ENCODE assay signal across 20 mouse cellular contexts in genomic region chr4:43364914-43365560, GRCm38 (mm10). TPM values are rescaled to one million over a fixed set of nuclear protein-coding genes. Genes with fewer than 3 reads are reported as not detected.
DNase-seq lines count a peak whose midpoint lies in the region; ATAC-seq lines count a peak whose summit lies in the region.
"Had no signal": no experiment of that assay in that cellular context is flagged by ENCODE, and none has a peak within 500 bp of the region (broad histone marks: within the 10 kb centered on the region; RNA-seq: fewer than 3 reads in every experiment).

No protein-coding gene starts in this region.

- H3K4me1 ChIP-seq in limb, embryonic 15.5 days: no peaks in the 10 kb centered on the region
- no peaks in the 10 kb centered on the region for H3K4me1 ChIP-seq in limb, embryonic 10.5 days
- H3K4me1 ChIP-seq: forebrain, embryonic 12.5 days; lung, embryonic 15.5 days had no signal

- no peak for DNase-seq in limb, embryonic 10.5 days (ENCODE audit: low spot score)
- peak; percentile 75 for DNase-seq in MEL-GATA-1-ER (ENCODE audit: extremely low read depth, low read depth)
- DNase-seq in cerebellum, adult 11 months: no peak
- DNase-seq in cerebellum, postnatal 4 days (ENCODE audit: low spot score in 2 of 2): no peak
- DNase-seq: adrenal gland, postnatal 14 days; cerebellum, postnatal 14 days; gastrocnemius, postnatal 10 days; heart, adult 2 months; heart, postnatal 36 days; layer of hippocampus, postnatal 36 days; midbrain, embryonic 14.5 days; right cerebral cortex, postnatal 14 days had no signal

- H3K4me2 ChIP-seq in limb, embryonic 15.5 days: peak overlapping the region; percentile 3; the same call in 1 of the 2 replicates
- H3K4me2 ChIP-seq: forebrain, embryonic 12.5 days; liver, embryonic 11.5 days; lung, embryonic 15.5 days had no signal

- 64% methylated on average over 11 of the region's 11 CpGs for WGBS in limb, embryonic 15.5 days
- WGBS in limb, embryonic 10.5 days: 87% methylated on average over 11 of the region's 11 CpGs

- no peaks in the 10 kb centered on the region for H3K9me3 ChIP-seq in limb, embryonic 15.5 days
- H3K9me3 ChIP-seq in limb, embryonic 10.5 days (replicated peaks): no peaks in the 10 kb centered on the region
- H3K9me3 ChIP-seq: forebrain, embryonic 12.5 days; lung, embryonic 15.5 days had no signal

- H3K36me3 ChIP-seq in limb, embryonic 15.5 days: no peaks in the 10 kb centered on the region
- H3K36me3 ChIP-seq in limb, embryonic 10.5 days: no peaks in the 10 kb centered on the region
- H3K36me3 ChIP-seq: forebrain, embryonic 12.5 days; lung, embryonic 15.5 days had no signal

- no peak overlapping the region for H3K27ac ChIP-seq in limb, embryonic 15.5 days
- H3K27ac ChIP-seq in limb, embryonic 10.5 days: no peak overlapping the region
- H3K27ac ChIP-seq: forebrain, embryonic 12.5 days; heart, adult 2 months; layer of hippocampus, adult 2 months; lung, embryonic 15.5 days had no signal

- H3K9ac ChIP-seq in limb, embryonic 15.5 days: no peak overlapping the region
- H3K9ac ChIP-seq: forebrain, embryonic 12.5 days; lung, embryonic 15.5 days had no signal

- no peak overlapping the region for H3K4me3 ChIP-seq in limb, embryonic 15.5 days
- no peak overlapping the region for H3K4me3 ChIP-seq in limb, embryonic 10.5 days
- H3K4me3 ChIP-seq: forebrain, embryonic 12.5 days; heart, adult 2 months; layer of hippocampus, adult 2 months; lung, embryonic 15.5 days had no signal

- no peaks in the 10 kb centered on the region for H3K27me3 ChIP-seq in limb, embryonic 15.5 days
- peaks cover under 1% of the 10 kb centered on the region; the same call in 1 of the 2 replicates for H3K27me3 ChIP-seq in limb, embryonic 10.5 days (ENCODE audit: low read depth, poor library complexity, severe bottlenecking)
- H3K27me3 ChIP-seq: forebrain, embryonic 12.5 days; lung, embryonic 15.5 days had no signal

- ATAC-seq in limb, embryonic 15.5 days (ENCODE audit: insufficient number of reproducible peaks, low FRiP score, low TSS enrichment, low read depth): no peak
- ATAC-seq in hematopoietic stem cell, adult 5-6 weeks (replicated peaks in 1 of 2; ENCODE audit: insufficient read depth in 1 of 2, low FRiP score in 2 of 2, low TSS enrichment in 1 of 2, low read depth in 1 of 2, poor library complexity in 2 of 2, severe bottlenecking in 2 of 2): peak; percentile 37 to 68
- ATAC-seq in megakaryocyte-erythroid progenitor cell, adult 5-6 weeks (replicated peaks; ENCODE audit: low FRiP score, low TSS enrichment, poor library complexity, severe bottlenecking): peak; percentile 60
- ATAC-seq: hindbrain, embryonic 16.5 days had no signal

RNA-seq across cellular contexts. Expression of gene Rusc2, which starts 16.7 kb away (rescaled TPM):
- polyA plus RNA-seq in limb, embryonic 15.5 days (2015; fragmentation: Nextera tagmentation; extraction: Ambion mirVana): 13.9 and 18.0 TPM in 2 replicates
- polyA plus RNA-seq in limb, embryonic 10.5 days (2016; fragmentation: Nextera tagmentation; extraction: Ambion mirVana): 3.4 and 5.8 TPM in 2 replicates
- total RNA-seq in hematopoietic stem cell, adult 5-6 weeks (2017): 2.8 and 4.8 TPM in 2 replicates
- 1.8 and 7.6 TPM in 2 replicates for total RNA-seq in megakaryocyte-erythroid progenitor cell, adult 5-6 weeks (2014; fragmentation: Nextera tagmentation)
- total RNA-seq in megakaryocyte-erythroid progenitor cell, adult 5-6 weeks (2017): 0.19 and 1.5 TPM in 2 replicates
